Mouse (Mus musculus) heart, adult 9 months (tissue): ENCODE results near the gene Tedc1.

Experiments used
- DNase-seq, 2 experiments: peaks; one replicate each; pipeline ENCODE4 v3.0.0; 2022; ENCODE audit warnings: low spot score in 2 of 2

The Tedc1 gene

GRCm38 (mm10) chr12:113138901-113139864 is 17.0 kb upstream of the Tedc1 start:
- peak; percentile 37 to 41 for DNase-seq

GRCm38 (mm10) chr12:113139908-113140615 is 16.2 kb upstream of the Tedc1 start, which contains the start of gene Crip2:
Gene Crip2, plus strand, starts transcription at chr12:113140236.
- peak; percentile 94 to 96 for DNase-seq

- DNase-seq: peak; percentile 80 to 84
These were observed 15.4 kb upstream of the Tedc1 start for GRCm38 (mm10) chr12:113140616-113141411.

GRCm38 (mm10) chr12:113141531-113141973 is 14.7 kb upstream of the Tedc1 start:
- DNase-seq: peak; percentile 79 to 81

GRCm38 (mm10) chr12:113142021-113142975 is 13.9 kb upstream of the Tedc1 start:
- peak; percentile 94 to 96 for DNase-seq

- peak; percentile 66 to 71 for DNase-seq
These were observed 13.1 kb upstream of the Tedc1 start for GRCm38 (mm10) chr12:113143164-113143563.

GRCm38 (mm10) chr12:113144001-113144756 is 12.0 kb upstream of the Tedc1 start:
- peak; percentile 61 to 67 for DNase-seq

GRCm38 (mm10) chr12:113144886-113145285 is 11.3 kb upstream of the Tedc1 start:
- DNase-seq: peak in 1 of 2 experiments; percentile 36

GRCm38 (mm10) chr12:113145591-113145990 is 10.6 kb upstream of the Tedc1 start:
- DNase-seq: no peak

GRCm38 (mm10) chr12:113146112-113147057 is 9.8 kb upstream of the Tedc1 start, which contains the start of gene Crip1:
Gene Crip1, plus strand, starts transcription at chr12:113146316.
- peak; percentile 88 to 91 for DNase-seq

- peak; percentile 49 to 50 for DNase-seq
These were observed 8.7 kb upstream of the Tedc1 start for GRCm38 (mm10) chr12:113147481-113147880.

GRCm38 (mm10) chr12:113148381-113149035 is 7.7 kb upstream of the Tedc1 start:
- peak; percentile 68 to 75 for DNase-seq

GRCm38 (mm10) chr12:113149341-113149740 is 6.9 kb upstream of the Tedc1 start:
- DNase-seq: peak; percentile 32 to 44

- DNase-seq: no peak
These were observed 6.3 kb upstream of the Tedc1 start for GRCm38 (mm10) chr12:113149896-113150295.

GRCm38 (mm10) chr12:113150591-113150990 is 5.6 kb upstream of the Tedc1 start:
- DNase-seq: no peak

GRCm38 (mm10) chr12:113151046-113151445 is 5.2 kb upstream of the Tedc1 start:
- DNase-seq: peak; percentile 41 to 46

GRCm38 (mm10) chr12:113151661-113152271 is 4.5 kb upstream of the Tedc1 start:
- peak; percentile 75 to 82 for DNase-seq
